Mouse (Mus musculus) limb, embryonic 14.5 days (tissue): ENCODE results near the gene Mgat4b. TPM values are rescaled to one million over a fixed set of nuclear protein-coding genes. Genes with fewer than 3 reads are reported as not detected.

Experiments
- ATAC-seq: fragments of 200-750 bp; cut with Nextera tagmentation; 2 replicates; pipeline ENCODE4 v1.8.0; 2017; ENCODE audit warnings: low read depth, moderate number of reproducible peaks, moderate TSS enrichment; ENCODE audit not compliant: low FRiP score
- DNase-seq: peaks from one replicate; pipeline ENCODE4 v3.0.0-alpha.2; 2015; ENCODE audit warnings: low spot score
- H3K27ac ChIP-seq: fragments of 300-500 bp; sonication (generic); replicated peaks from 2 replicates; pipeline ENCODE4 v1.5.1; 2014; ENCODE audit warnings: low read depth, mild to moderate bottlenecking, low read length, moderate library complexity, mixed read lengths
- H3K27me3 ChIP-seq: fragments of 300-500 bp; sonication (generic); 2 replicates; pipeline ENCODE4 v1.6.1; 2014; ENCODE audit warnings: low read length, mixed read lengths; ENCODE audit not compliant: control insufficient read depth, insufficient read depth
- H3K36me3 ChIP-seq: fragments of 300-500 bp; sonication (generic); 2 replicates; pipeline ENCODE4 v1.6.1; 2014; ENCODE audit warnings: mild to moderate bottlenecking, low read length, moderate library complexity, mixed read lengths; ENCODE audit not compliant: control insufficient read depth, insufficient read depth
- H3K4me1 ChIP-seq: fragments of 300-500 bp; sonication (generic); 2 replicates; pipeline ENCODE4 v1.6.1; 2014; ENCODE audit warnings: antibody characterized with exemption, low read length, mixed read lengths; ENCODE audit not compliant: control insufficient read depth, insufficient read depth
- H3K4me2 ChIP-seq: fragments of 300-500 bp; sonication (generic); replicated peaks from 2 replicates; pipeline ENCODE4 v1.6.1; 2014; ENCODE audit warnings: low read depth, mild to moderate bottlenecking, low read length, moderate library complexity; ENCODE audit not compliant: severe bottlenecking
- H3K4me3 ChIP-seq: fragments of 300-500 bp; sonication (generic); replicated peaks from 2 replicates; pipeline ENCODE4 v1.5.1; 2014; ENCODE audit warnings: low read length
- H3K9ac ChIP-seq: fragments of 300-500 bp; sonication (generic); 2 replicates; pipeline ENCODE4 v1.6.1; 2014; ENCODE audit warnings: mild to moderate bottlenecking, low read depth, low read length, moderate library complexity; ENCODE audit not compliant: severe bottlenecking
- H3K9me3 ChIP-seq: fragments of 300-500 bp; sonication (generic); 2 replicates; pipeline ENCODE4 v1.6.1; 2016; ENCODE audit warnings: low read length; ENCODE audit not compliant: control insufficient read depth
- POLR2A ChIP-seq: fragments of 200-500 bp; IDR thresholded peaks from 2 replicates; pipeline ENCODE4 v1.8.0; 2012; ENCODE audit warnings: inconsistent platforms, mild to moderate bottlenecking, moderate library complexity, borderline replicate concordance; ENCODE audit not compliant: insufficient read depth, insufficient read length; ENCODE audit errors: extremely low read depth
- WGBS: fragments of 180-500 bp; shearing (Covaris S2); extraction: QIAGEN DNeasy Blood & Tissue Kit; methylation state at CpG from one replicate; pipeline ENCODE4 v1.1.7; 2014; 5-methylcytosine and 5-hydroxymethylcytosine counted together
- polyA plus RNA-seq, 2 experiments: library from polyadenylated mRNA; depleted of rRNA in 1 of 2; stranded (reverse) in 1 of 2; unstranded in 1 of 2; fragments of >200 nt; fragmentation: Nextera tagmentation in 1 of 2; extraction: Ambion mirVana in 1 of 2; gene quantifications; 2 replicates each; pipeline versions ENCODE4 v1.2.1 to v1.2.3; 2012 to 2014

Mgat4b gene
- polyA plus RNA-seq, 2 experiments, result 21.1 to 34.5 TPM

DNA sequence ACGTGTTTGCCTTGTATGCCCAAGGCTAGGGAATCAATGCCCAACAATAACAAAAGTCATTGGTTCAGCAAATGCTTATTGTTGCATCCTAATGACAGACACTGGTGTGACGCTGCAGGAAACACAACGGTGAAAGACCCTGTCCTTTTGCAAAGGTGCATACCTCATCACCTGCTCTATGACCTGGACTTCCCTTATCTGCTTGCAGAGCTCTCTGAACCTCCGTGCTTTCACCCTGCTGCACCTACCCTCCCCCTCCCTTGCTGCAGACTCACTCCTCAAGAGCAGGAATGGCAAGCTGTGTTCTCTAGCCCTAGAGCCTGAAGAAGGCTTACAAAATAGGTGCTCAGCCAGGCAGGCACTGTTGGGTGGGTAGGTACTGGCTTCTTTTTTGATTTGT lies 15.9 kb upstream of the Mgat4b start:
- no peak for DNase-seq
- Histone ChIP-seq H3K4me1 (no peaks in the 10 kb centered on the region), H3K4me2 (no peak overlapping the region), H3K9ac (no peak overlapping the region), H3K4me3 (no peak overlapping the region), H3K36me3 (peaks cover 16% of the 10 kb centered on the region), H3K27ac (no peak overlapping the region), H3K9me3 (no peaks in the 10 kb centered on the region), H3K27me3 (no peaks in the 10 kb centered on the region)
- 81% methylated on average over 4 of the region's 4 CpGs for WGBS
- ATAC-seq, result no peak
- TF ChIP-seq POLR2A, result no peak

DNA sequence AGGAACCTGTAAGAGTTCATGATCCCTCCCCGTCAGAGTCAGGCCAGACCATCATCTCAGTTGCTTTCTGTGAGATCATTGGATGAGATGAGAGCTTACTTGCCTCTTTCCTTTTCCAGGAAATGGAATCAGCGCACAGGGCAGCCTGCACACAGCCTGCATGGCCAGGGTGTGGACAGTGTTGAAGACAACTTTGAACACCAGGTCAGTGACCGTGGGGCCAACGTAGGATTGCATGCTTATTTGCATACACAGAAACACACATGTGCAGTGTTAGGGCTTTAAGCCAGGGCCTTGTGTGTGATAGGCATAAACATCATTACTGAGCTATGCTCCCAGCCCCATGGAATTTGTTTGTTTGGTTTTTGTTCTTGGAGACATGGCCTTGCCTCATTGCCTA lies 13.2 kb upstream of the Mgat4b start:
- peaks cover 43% of the 10 kb centered on the region for H3K36me3 ChIP-seq
- no peak for DNase-seq
- no peak for ATAC-seq
- no peak overlapping the region for H3K4me2 ChIP-seq
- no peaks in the 10 kb centered on the region for H3K27me3 ChIP-seq
- no peak for TF ChIP-seq POLR2A
- 87% methylated on average over 4 of the region's 4 CpGs for WGBS
- H3K9me3 ChIP-seq, result no peaks in the 10 kb centered on the region
- H3K4me1 ChIP-seq, result no peaks in the 10 kb centered on the region
- no peak overlapping the region for H3K9ac ChIP-seq
- no peak overlapping the region for H3K27ac ChIP-seq
- H3K4me3 ChIP-seq, result no peak overlapping the region

DNA sequence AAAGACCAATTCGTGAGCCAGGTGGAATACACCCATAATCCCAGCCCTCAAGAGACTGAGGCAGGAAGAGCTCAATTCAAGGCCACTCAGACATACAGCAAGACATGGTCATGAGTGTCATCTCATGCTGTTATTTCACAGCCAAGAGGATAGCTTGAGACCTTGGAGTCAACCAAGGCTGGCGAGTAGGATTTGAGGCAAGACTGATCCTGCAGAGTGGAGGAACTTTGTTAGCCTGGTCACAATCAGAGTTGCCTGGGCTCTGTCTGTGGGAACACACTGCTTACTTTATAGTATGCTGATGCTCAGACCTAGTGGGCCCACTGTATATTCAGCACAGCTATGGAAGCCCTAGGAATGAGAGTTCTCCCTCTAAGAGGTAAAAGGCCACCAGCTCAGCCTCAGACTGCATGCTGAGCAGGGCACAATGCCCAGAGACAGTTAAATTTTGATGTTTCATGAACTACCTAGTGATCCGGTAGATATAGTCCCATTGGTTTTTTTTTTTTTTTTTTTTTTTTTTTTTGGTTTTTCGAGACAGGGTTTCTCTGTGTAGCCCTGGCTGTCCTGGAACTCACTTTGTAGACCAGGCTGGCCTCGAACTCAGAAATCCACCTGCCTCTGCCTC lies 12.4 kb upstream of the Mgat4b start:
- Histone ChIP-seq H3K36me3 (peaks cover 50% of the 10 kb centered on the region), H3K4me1 (no peaks in the 10 kb centered on the region), H3K27ac (no peak overlapping the region), H3K4me2 (no peak overlapping the region), H3K9me3 (no peaks in the 10 kb centered on the region), H3K9ac (no peak overlapping the region), H3K27me3 (no peaks in the 10 kb centered on the region), H3K4me3 (no peak overlapping the region)
- DNase-seq (no peak), ATAC-seq (no peak)
- 83% methylated on average over 4 of the region's 5 CpGs for WGBS
- no peak for TF ChIP-seq POLR2A

DNA sequence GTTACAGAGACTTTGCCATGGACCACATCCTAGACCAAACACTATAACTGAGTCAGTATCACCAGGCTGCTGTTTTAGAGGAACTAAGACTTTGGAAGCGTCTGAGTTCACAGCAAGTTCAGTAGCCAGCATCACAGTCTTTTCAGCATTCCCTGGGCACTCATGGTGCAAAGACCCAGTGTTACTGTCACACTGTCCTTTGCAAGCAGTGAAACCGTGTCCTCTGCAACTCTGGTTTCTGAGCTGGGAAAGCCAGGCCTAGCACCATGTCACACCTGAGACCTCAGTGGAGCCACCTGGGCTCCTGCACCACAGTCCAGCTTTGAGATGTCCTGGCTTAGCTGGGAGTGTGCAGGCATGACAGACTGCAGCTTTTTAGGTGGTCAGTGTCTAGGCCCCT lies 11.8 kb upstream of the Mgat4b start:
- no peak overlapping the region for H3K4me3 ChIP-seq
- ATAC-seq, result no peak
- 95% methylated on average over 2 of the region's 2 CpGs for WGBS
- H3K4me2 ChIP-seq, result no peak overlapping the region
- DNase-seq, result no peak
- H3K9me3 ChIP-seq, result no peaks in the 10 kb centered on the region
- no peaks in the 10 kb centered on the region for H3K27me3 ChIP-seq
- no peak for TF ChIP-seq POLR2A
- H3K36me3 ChIP-seq, result peaks cover 55% of the 10 kb centered on the region
- H3K9ac ChIP-seq, result no peak overlapping the region
- no peak overlapping the region for H3K27ac ChIP-seq
- no peaks in the 10 kb centered on the region for H3K4me1 ChIP-seq

DNA sequence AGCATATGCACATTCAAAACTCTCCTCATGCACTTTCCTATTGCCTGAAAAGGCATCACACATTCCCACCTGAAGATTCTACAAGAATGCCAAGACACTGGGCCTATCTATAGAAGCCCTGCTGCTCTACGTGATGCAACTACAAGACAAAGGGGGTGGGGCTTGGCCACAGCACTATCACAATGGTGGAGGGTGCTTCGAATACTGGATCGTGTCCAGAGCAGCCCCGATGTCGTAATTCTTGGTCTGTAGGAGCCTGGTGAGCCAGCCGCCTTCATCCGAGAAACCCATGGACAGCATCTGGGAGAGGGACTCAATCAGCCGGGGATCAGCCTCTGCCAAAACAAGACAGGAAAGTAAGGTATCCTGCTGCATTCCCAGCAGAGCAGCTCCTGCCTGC lies 10.1 kb upstream of the Mgat4b start:
- Histone ChIP-seq H3K9ac (no peak overlapping the region), H3K36me3 (peaks cover 70% of the 10 kb centered on the region), H3K9me3 (no peaks in the 10 kb centered on the region), H3K27ac (no peak overlapping the region), H3K27me3 (no peaks in the 10 kb centered on the region), H3K4me3 (no peak overlapping the region), H3K4me2 (no peak overlapping the region), H3K4me1 (no peaks in the 10 kb centered on the region)
- no peak for TF ChIP-seq POLR2A
- DNase-seq (no peak), ATAC-seq (no peak)
- WGBS, result 79% methylated on average over 8 of the region's 8 CpGs

DNA sequence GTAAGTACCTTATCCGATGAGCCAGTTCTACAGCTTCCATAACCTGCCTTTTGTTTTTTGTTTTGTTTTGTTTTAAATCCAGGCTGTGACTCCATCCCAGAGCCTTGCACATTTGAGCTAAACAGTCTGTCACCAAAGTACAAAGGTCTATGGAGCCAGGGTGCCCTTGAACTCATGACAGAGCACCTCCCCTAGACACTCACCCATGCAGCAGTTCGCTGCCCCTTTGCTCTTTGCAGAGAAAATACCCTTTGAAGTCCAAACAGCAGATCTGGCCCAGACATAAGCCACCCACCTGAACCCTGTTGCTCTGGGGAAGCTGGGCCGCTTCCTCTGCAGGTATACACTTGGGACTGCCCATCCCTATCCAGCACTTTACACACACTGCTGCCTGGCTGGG lies 9.1 kb upstream of the Mgat4b start:
- Histone ChIP-seq H3K27ac (no peak overlapping the region), H3K9me3 (no peaks in the 10 kb centered on the region), H3K4me1 (no peaks in the 10 kb centered on the region), H3K9ac (no peak overlapping the region), H3K27me3 (no peaks in the 10 kb centered on the region), H3K36me3 (peaks cover 80% of the 10 kb centered on the region), H3K4me2 (no peak overlapping the region), H3K4me3 (no peak overlapping the region)
- TF ChIP-seq POLR2A, result no peak
- DNase-seq (no peak), ATAC-seq (no peak)
- WGBS, result 95% methylated on average over 3 of the region's 3 CpGs
